Mouse (Mus musculus) adrenal gland, adult (tissue): ENCODE measurements at regions not wholly inside any gene's neighbourhood (a gene's known extent, or its start where the extent isn't known, plus 50 kb on each side); places are given as distances from the start of the nearest gene placed in this dataset.

ENCODE experiments used
- DNase-seq, 2 experiments: peaks; one replicate each; pipeline ENCODE4 v3.0.0; 2022 to 2023; ENCODE audit warnings: low spot score in 1 of 2; ENCODE audit not compliant: inconsistent age in 2 of 2

- DNase-seq: no peak
Measured at GRCm38 (mm10) chr6:13523463-13524202, 84.3 kb downstream of the Tmem168 start.

DNA sequence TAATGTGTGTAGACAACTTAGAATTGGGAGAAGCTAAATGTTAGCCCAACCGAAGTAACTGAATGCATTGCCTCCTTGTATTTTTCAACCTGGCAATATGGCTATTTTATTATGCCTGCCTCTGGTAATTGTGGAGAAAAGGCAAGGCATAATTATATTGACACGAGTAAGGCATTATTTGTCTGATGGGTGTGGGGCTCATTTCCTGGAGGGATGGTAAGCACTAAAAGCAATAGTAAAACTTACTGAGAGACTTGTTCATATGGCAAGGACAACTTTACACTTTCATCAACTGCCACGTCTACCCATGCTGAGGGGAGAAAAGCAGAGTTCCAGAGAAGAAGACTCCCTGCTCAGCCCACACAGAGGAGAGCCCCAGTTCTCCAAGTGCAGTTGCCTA, 93.8 kb downstream of the Tmem168 start:
- DNase-seq: no peak

DNA sequence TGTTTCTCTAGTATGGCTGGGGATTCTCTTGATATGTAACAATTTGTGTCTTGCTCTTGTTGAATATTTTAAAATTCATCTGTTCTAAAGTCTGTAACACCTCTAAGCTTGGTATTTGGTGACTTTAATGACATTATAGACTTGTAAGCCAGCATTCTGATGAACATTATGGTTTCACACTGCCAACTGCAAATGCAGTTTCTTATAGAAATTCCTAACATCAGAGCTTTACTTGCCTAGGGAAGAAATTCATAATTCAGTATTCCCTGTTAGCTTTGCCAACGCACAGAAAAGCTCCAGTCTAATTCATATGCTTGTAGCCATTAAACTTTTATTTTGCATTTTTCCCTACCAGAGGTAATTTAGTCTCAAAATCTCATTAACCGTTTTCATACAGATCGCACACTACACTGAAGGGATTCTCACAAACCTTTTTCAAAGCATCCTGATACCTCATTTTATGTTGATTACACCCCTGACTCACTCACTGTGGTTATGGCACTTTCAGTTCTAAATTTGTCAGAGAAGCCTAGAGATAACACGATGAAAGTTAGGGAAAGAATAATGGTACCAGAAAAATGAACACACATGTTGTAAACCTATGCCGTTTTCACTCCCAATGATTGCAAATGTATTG, 131.3 kb downstream of the Tmem168 start:
- no peak for DNase-seq

- DNase-seq: no peak
Measured at GRCm38 (mm10) chr6:13449160-13449787, 158.6 kb downstream of the Tmem168 start.

DNA sequence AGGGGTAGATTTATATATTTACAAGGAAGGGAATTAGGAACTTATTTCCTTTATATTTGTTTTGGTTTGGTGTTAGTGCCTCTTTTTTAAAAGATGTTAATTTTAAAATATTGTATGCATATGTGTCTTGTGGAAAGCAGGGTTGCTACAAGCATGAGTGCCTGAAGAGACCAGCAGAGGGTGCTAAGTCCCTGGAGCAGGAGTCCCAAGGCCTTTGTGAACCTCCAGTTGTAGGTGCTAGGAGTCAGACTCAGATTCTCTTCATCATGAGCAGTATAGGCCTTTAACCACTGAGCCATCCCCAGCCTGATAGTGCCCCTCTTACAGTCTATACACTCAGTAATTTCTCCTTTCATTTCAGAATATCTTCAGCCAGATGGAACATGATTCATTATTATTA, 189.0 kb upstream of the Vwde start:
- peak in 1 of 2 experiments; percentile 21 for DNase-seq

DNA sequence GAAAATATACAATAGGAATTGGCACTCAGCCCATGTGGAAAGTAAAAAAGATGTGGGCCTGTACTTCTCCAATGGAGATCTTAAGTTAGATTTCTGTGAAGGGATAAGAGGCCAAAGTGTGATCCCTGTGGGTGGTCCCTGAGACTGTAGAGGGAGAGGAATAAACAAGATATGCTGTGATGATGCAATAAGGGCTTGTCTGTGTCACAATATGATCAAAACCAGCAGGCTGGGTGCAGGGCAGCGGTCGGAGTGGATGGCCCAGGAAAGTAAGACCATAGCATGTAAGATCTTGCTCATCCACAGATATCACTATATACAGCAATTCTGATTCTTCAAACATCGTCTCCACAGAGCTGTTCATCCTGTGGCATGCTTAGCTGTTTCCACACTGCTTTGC, 188.3 kb upstream of the Vwde start:
- DNase-seq: no peak

DNA sequence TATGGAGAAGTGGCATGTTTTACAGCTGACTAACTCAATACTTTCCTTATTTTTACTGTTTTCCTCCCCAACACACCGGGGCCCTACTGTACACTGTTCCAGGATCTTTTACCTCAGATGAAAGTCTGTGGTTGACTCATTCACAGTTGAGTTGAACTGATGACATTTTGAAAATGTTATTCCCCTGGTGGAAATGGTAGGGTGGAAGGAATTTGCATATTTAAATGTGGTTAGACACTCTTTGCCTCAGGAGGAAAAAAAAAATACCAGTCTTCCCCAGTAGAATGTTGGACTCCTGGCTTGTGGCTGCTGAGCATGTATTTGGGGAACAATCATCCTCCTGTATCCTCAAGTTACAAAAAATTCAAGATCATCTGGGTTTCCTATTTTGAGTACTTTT, 159.7 kb upstream of the Vwde start:
- DNase-seq: no peak

DNA sequence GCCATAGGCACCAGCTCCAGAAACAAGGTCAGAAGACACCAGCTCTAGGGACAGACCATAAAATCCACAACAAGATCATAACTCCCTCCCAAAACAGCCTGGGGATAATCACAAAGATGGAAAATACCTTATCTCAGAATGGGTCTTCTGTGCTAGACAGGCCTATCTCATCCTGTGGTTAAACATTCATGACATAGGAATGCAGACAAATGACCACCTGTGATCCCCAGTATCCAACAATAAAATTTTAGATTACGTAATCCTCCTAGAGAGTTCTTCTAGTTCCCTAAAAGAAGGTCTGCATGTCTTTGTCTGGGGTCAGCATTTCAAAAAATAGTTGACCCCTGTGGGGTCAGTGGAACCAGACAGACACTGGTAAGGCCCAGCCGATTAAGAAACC, 158.4 kb upstream of the Vwde start:
- no peak for DNase-seq

DNA sequence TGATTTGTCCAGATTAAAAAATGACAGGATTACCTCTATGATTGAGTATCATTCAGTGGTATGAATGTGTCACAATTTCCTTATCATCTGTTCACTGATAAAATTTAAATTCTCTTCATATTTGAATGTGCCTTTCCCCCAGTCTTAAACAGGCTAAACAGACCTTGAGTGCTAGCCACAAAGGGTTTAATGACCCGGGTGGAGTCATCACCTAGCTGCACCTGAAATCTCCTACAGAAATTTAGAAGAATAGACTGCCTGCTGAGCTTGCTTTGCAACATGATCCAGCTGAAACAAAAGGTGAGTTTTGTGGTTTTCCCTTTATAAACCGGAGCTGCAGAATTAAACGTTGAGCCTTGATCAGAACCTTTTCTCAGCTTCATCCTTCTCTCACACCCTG, 156.1 kb upstream of the Vwde start:
- DNase-seq: no peak

DNA sequence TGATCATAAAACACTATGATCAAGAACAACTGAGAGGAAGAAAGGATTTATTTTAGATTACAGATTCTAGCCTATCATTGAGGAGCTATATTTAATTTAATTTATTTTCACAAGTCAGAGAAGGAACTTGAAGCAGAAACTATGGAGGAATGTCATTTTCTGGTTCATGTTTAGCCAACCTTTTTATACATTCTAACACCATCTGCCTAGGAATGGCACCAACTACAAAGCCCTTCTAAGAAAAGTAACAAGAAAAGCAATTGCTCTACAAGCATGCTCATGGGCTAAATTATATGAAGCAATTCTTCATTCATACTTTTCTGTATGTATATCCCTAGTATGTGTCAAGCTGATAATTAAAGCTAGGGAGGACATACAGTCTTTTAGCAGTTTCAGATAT, 155.0 kb upstream of the Vwde start:
- no peak for DNase-seq

GRCm38 (mm10) chr6:13373896-13374295, 149.1 kb upstream of the Vwde start:
- DNase-seq: no peak

GRCm38 (mm10) chr6:13369709-13370296, 145.0 kb upstream of the Vwde start:
- no peak for DNase-seq
